Mouse (Mus musculus): ENCODE data around the gene Ccdc74a. TPM values are rescaled to one million over a fixed set of nuclear protein-coding genes. Genes with fewer than 3 reads are reported as not detected.

Gene Ccdc74a
- total and polyA plus RNA-seq, 2 experiments = not detected

DNA sequence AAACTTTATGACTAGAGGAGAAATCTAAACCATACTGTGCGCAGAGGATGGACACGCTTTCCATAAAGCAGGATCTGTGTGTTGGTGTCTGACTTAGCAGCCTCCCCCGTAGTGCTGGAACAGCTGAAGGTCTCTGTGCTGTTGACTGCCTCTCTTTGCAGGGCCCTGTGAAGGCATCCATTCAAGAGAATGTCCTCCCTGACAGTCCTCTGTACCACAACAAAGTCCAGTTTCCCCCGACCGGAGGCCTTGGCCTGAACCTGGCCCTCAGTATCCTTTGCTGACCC, 20.1 kb upstream of the Ccdc74a start:
- TF ChIP-seq POLR2A (IDR thresholded peaks at IDR 0.05; ENCODE audit: extremely low read depth, insufficient read depth, low read length) = no peak
- TF ChIP-seq CTCF (IDR thresholded peaks at IDR 0.05; ENCODE audit: low read depth, low read length) = no peak
- H3K4me1 ChIP-seq (ENCODE audit: control insufficient read depth, insufficient read depth, low read length) = no peaks in the 10 kb centered on the region
- peaks cover 35% of the 10 kb centered on the region for H3K36me3 ChIP-seq (ENCODE audit: control insufficient read depth, insufficient read depth, low read length)
- DNase-seq (ENCODE audit: extremely low read depth, low read depth, low spot score) = no peak
- H3K9ac ChIP-seq (ENCODE audit: low read depth, low read length) = no peak overlapping the region
- 97% methylated on average over 5 of the region's 5 CpGs for WGBS
- no peaks in the 10 kb centered on the region for H3K79me2 ChIP-seq (ENCODE audit: control insufficient read depth, insufficient read depth, low read length)
- H3K27me3 ChIP-seq (ENCODE audit: control insufficient read depth, insufficient read depth, low read length) = no peaks in the 10 kb centered on the region
- H3K4me3 ChIP-seq (ENCODE audit: insufficient read depth, low read depth, low read length) = no peak overlapping the region
- no peak overlapping the region for H3K27ac ChIP-seq (replicated peaks; ENCODE audit: insufficient read depth, low read depth, low read length)

DNA sequence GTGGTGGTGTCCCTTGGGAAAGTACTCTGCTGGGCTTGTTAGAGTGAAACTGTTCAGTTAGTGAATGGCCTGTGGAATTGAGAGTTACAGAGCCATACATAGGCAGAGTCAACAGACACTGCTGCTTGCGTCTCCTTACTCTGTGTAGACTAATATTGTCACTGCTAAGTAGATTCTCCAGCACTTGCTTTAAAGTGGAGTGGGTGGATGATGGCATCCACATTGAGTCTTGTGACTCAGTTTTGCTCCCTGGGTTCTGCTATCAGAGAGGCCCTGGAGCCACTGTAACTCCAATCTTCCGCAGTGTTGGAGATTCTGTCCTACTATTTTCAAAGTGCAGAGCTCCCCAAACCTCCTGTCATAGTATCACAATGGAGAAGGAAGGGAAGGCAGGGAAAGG, 13.7 kb upstream of the Ccdc74a start:
- Histone ChIP-seq H3K9ac (ENCODE audit: low read depth, low read length) (no peak overlapping the region), H3K4me3 (ENCODE audit: insufficient read depth, low read depth, low read length) (no peak overlapping the region), H3K27ac (replicated peaks; ENCODE audit: insufficient read depth, low read depth, low read length) (no peak overlapping the region), H3K4me1 (ENCODE audit: control insufficient read depth, insufficient read depth, low read length) (no peaks in the 10 kb centered on the region), H3K79me2 (ENCODE audit: control insufficient read depth, insufficient read depth, low read length) (no peaks in the 10 kb centered on the region), H3K27me3 (ENCODE audit: control insufficient read depth, insufficient read depth, low read length) (no peaks in the 10 kb centered on the region), H3K36me3 (ENCODE audit: control insufficient read depth, insufficient read depth, low read length) (peaks cover 28% of the 10 kb centered on the region)
- no peak for DNase-seq (ENCODE audit: extremely low read depth, low read depth, low spot score)
- TF ChIP-seq POLR2A (IDR thresholded peaks at IDR 0.05; ENCODE audit: extremely low read depth, insufficient read depth, low read length) = no peak
- TF ChIP-seq CTCF (IDR thresholded peaks at IDR 0.05; ENCODE audit: low read depth, low read length) = no peak
- 98% methylated on average over 2 of the region's 2 CpGs for WGBS

DNA sequence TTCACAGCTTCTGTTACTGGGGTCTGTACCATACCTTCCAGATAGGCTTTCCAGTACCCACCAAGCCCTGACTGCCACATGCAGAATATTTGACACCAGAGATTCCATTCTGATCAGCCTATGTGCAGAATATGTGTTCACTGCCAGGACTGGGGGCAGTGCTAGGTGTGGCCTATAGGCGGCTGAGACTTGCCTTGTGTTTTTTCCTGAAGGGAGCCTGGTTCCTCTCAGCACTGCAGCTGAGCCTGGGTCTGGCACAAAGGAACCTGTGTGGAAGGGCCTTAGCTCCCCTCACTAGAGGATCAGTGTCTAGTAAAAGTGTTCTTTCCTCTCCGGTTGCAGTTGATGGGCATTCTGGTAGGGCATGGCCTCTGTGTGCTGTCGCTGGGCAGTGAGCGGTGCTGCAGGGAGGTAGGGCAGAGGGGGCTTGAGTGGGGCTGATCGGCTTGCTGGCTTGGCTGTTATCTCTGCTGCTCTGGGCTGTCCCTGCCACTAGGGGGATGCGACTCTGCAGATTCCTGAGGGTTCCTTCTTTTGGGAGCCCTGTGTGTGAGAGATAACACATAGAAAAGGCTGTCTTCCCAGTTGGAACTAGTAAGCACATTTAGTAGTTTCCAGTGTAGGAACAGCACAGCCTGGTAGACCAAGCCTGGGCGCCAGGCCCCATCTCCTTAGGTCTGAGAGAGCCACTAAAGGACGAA, 12.6 kb upstream of the Ccdc74a start:
- 84% methylated on average over 8 of the region's 8 CpGs for WGBS
- no peaks in the 10 kb centered on the region for H3K79me2 ChIP-seq (ENCODE audit: control insufficient read depth, insufficient read depth, low read length)
- no peak overlapping the region for H3K9ac ChIP-seq (ENCODE audit: low read depth, low read length)
- DNase-seq (ENCODE audit: extremely low read depth, low read depth, low spot score) = no peak
- peaks cover 21% of the 10 kb centered on the region for H3K36me3 ChIP-seq (ENCODE audit: control insufficient read depth, insufficient read depth, low read length)
- TF ChIP-seq POLR2A (IDR thresholded peaks at IDR 0.05; ENCODE audit: extremely low read depth, insufficient read depth, low read length) (no peak), CTCF (IDR thresholded peaks at IDR 0.05; ENCODE audit: low read depth, low read length) (peak; percentile 32)
- no peak overlapping the region for H3K27ac ChIP-seq (replicated peaks; ENCODE audit: insufficient read depth, low read depth, low read length)
- no peak overlapping the region for H3K4me3 ChIP-seq (ENCODE audit: insufficient read depth, low read depth, low read length)
- H3K4me1 ChIP-seq (ENCODE audit: control insufficient read depth, insufficient read depth, low read length) = no peaks in the 10 kb centered on the region
- H3K27me3 ChIP-seq (ENCODE audit: control insufficient read depth, insufficient read depth, low read length) = no peaks in the 10 kb centered on the region

DNA sequence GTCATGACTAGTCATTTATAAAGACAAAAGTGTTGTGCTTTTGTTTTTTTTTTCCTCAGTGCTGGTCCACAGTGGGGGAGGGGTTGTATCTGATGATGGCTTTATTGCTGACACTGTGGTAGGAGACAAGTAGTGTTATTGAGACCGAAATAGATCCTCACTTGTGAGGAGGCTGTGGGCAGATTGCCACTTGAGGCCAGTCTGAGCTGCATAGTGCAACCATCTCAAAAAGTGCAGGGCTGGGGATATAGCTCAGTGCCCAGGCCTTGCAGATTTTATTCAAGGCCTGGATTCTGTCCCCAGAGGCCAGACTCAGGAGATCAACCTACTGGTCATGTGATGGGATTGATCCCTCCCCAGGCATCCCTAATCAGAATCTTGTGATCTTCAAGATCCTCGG, 9.4 kb upstream of the Ccdc74a start:
- no peaks in the 10 kb centered on the region for H3K79me2 ChIP-seq (ENCODE audit: control insufficient read depth, insufficient read depth, low read length)
- no peak overlapping the region for H3K4me3 ChIP-seq (ENCODE audit: insufficient read depth, low read depth, low read length)
- DNase-seq (ENCODE audit: extremely low read depth, low read depth, low spot score) = no peak
- no peaks in the 10 kb centered on the region for H3K27me3 ChIP-seq (ENCODE audit: control insufficient read depth, insufficient read depth, low read length)
- no peak for TF ChIP-seq CTCF (IDR thresholded peaks at IDR 0.05; ENCODE audit: low read depth, low read length)
- TF ChIP-seq POLR2A (IDR thresholded peaks at IDR 0.05; ENCODE audit: extremely low read depth, insufficient read depth, low read length) = no peak
- no peak overlapping the region for H3K27ac ChIP-seq (replicated peaks; ENCODE audit: insufficient read depth, low read depth, low read length)
- peaks cover 3% of the 10 kb centered on the region; the same call in 1 of the 2 replicates for H3K36me3 ChIP-seq (ENCODE audit: control insufficient read depth, insufficient read depth, low read length)
- whole genome bisulfite sequencing = 84% methylated on average over 2 of the region's 2 CpGs
- H3K4me1 ChIP-seq (ENCODE audit: control insufficient read depth, insufficient read depth, low read length) = no peaks in the 10 kb centered on the region
- no peak overlapping the region for H3K9ac ChIP-seq (ENCODE audit: low read depth, low read length)

DNA sequence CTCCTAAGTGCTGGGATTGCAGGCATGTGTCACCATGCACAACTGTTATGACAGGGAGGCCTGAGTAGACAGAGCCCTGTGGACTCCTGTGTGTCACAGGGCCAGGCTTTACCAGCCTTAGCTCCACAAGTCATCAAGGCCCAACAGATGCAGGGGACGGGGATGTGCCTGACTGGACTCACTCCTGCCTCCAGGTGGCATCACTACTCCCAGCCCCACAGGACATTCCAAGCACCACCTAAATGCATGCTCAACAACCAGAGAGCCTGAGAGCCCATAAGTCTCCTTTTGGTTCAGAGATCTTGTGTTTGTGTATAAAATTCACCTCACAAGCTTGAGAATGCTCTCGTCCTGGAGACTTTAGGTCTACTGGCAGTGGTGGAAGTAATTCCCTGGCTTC, 8.7 kb upstream of the Ccdc74a start:
- 93% methylated on average over 2 of the region's 2 CpGs for WGBS
- DNase-seq (ENCODE audit: extremely low read depth, low read depth, low spot score) = no peak
- no peaks in the 10 kb centered on the region for H3K4me1 ChIP-seq (ENCODE audit: control insufficient read depth, insufficient read depth, low read length)
- H3K27me3 ChIP-seq (ENCODE audit: control insufficient read depth, insufficient read depth, low read length) = no peaks in the 10 kb centered on the region
- TF ChIP-seq POLR2A (IDR thresholded peaks at IDR 0.05; ENCODE audit: extremely low read depth, insufficient read depth, low read length) (no peak), CTCF (IDR thresholded peaks at IDR 0.05; ENCODE audit: low read depth, low read length) (peak; percentile 21; the same call in 1 of the 2 replicates)
- no peak overlapping the region for H3K27ac ChIP-seq (replicated peaks; ENCODE audit: insufficient read depth, low read depth, low read length)
- no peak overlapping the region for H3K9ac ChIP-seq (ENCODE audit: low read depth, low read length)
- H3K36me3 ChIP-seq (ENCODE audit: control insufficient read depth, insufficient read depth, low read length) = peaks cover 5% of the 10 kb centered on the region; the same call in 1 of the 2 replicates
- no peaks in the 10 kb centered on the region for H3K79me2 ChIP-seq (ENCODE audit: control insufficient read depth, insufficient read depth, low read length)
- H3K4me3 ChIP-seq (ENCODE audit: insufficient read depth, low read depth, low read length) = no peak overlapping the region

DNA sequence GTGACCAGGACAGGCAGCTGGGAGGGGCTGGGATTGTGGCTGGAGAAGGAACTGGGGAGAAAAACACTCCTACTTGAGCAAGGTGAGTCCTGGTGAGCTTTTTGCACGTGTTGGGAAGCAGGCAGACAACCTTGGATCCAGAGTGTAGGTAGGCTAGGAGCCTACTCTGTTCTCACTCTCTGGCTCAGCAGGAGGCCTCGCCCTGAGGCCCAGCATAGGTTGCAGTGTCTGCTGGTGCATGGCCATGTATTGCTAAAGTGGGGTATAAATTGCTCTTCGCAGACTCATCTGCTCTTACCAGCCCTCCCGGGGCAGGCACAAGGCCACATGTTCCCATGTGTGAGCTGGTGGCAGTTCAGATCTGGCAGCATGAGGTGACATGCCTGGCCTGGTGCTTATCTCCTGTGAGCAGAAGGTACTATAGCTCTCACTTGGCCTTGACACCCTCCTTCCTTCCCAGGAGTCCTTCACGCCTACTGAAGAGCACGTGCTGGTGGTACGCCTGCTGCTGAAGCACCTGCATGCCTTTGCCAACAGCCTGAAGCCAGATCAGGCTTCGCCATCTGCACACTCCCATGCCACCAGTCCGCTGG, 8.1 kb upstream of the Ccdc74a start:
- no peaks in the 10 kb centered on the region for H3K79me2 ChIP-seq (ENCODE audit: control insufficient read depth, insufficient read depth, low read length)
- no peaks in the 10 kb centered on the region for H3K27me3 ChIP-seq (ENCODE audit: control insufficient read depth, insufficient read depth, low read length)
- WGBS = 96% methylated on average over 9 of the region's 9 CpGs
- TF ChIP-seq CTCF (IDR thresholded peaks at IDR 0.05; ENCODE audit: low read depth, low read length) (no peak), POLR2A (IDR thresholded peaks at IDR 0.05; ENCODE audit: extremely low read depth, insufficient read depth, low read length) (no peak)
- H3K36me3 ChIP-seq (ENCODE audit: control insufficient read depth, insufficient read depth, low read length) = peaks cover 5% of the 10 kb centered on the region; the same call in 1 of the 2 replicates
- no peak overlapping the region for H3K4me3 ChIP-seq (ENCODE audit: insufficient read depth, low read depth, low read length)
- no peak overlapping the region for H3K27ac ChIP-seq (replicated peaks; ENCODE audit: insufficient read depth, low read depth, low read length)
- DNase-seq (ENCODE audit: extremely low read depth, low read depth, low spot score) = no peak
- no peaks in the 10 kb centered on the region for H3K4me1 ChIP-seq (ENCODE audit: control insufficient read depth, insufficient read depth, low read length)
- no peak overlapping the region for H3K9ac ChIP-seq (ENCODE audit: low read depth, low read length)

Data from liver, adult 2 months (tissue).